Mouse (Mus musculus) brain, adult 10 weeks (tissue): ENCODE results near the gene Olfr873. TPM values are rescaled to one million over a fixed set of nuclear protein-coding genes. Genes with fewer than 3 reads are reported as not detected.

Experiments
- polyA plus RNA-seq: library from polyadenylated mRNA; stranded (reverse); fragments of 350-450 nt; fragmentation: Illumina TruSeq; extraction: RNeasy Lipid Tissue Mini Kit (QIAGEN cat#74804); gene quantifications from one replicate; pipeline ENCODE4 v1.2.3, GENCODE M21; 2015; ENCODE audit warnings: low read depth, low replicate concordance

The Olfr873 gene
- polyA plus RNA-seq: not detected

GRCm38 (mm10) chr9:20298232-20298631 is at the start of gene Olfr873:
TSS of gene Olfr873 (plus strand) at chr9:20298532.

DNA sequence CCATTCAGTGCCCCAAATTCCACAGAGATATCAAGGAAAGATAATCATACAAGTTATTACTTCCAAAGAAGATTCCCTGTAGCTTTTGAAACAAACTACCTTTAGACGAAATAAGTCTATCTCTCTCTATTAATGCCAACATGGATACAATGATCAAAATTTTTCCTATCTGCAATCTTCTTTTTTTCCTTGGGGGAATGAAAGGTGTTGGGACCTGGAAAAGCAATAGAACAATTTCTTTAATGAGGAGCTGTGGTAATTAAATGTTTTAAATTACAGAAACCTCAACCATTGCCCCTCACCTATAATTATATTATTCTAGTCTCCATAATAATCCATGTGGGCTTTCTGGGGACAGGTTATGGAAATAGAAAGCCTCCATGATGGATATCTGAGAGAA is 16.3 kb upstream of the Olfr873 start, which contains the start of gene Olfr39:
Gene Olfr39, plus strand, starts transcription at position 301 of the 400 bp plus-strand sequence.

DNA sequence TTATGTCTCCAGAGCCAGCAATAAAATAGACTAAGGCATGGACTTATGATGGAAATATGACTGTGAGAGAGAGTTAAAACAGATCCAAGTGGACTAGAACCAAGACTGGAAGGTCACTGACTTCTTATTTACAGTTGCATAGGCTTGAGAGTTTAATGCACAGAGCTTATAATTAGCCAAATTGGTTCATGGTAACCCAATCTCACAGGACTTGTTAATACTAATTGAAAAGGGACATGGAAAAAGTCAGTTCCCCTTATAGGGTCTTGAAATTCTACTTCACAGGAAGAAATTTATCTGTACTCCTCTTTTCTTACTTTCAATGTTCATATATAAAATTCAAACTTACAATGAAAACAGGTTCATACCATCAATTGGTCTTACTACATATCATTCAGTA is 37.7 kb downstream of the Olfr873 start, which contains the start of gene Olfr18:
Gene Olfr18, minus strand, starts transcription at position 101 of the 400 bp plus-strand sequence.

Other genes starting within 250 kb of the Olfr873 start
- gene Olfr867, start 241.0 kb upstream of the Olfr873 start, polyA plus RNA-seq: not detected
- not detected for gene Olfr868, start 199.9 kb upstream of the Olfr873 start, polyA plus RNA-seq
- gene Olfr869, start 169.5 kb upstream of the Olfr873 start, polyA plus RNA-seq: not detected
- gene Olfr870, start 124.5 kb upstream of the Olfr873 start, polyA plus RNA-seq: not detected
- not detected for gene Olfr871, start 86.3 kb upstream of the Olfr873 start, polyA plus RNA-seq
- not detected for gene Olfr872, start 61.4 kb upstream of the Olfr873 start, polyA plus RNA-seq
- not detected for gene Olfr39, start 16.2 kb upstream of the Olfr873 start, polyA plus RNA-seq
- not detected for gene Olfr18, start 37.6 kb downstream of the Olfr873 start, polyA plus RNA-seq
- 19.7 TPM for gene Zfp560, start 86.6 kb downstream of the Olfr873 start, polyA plus RNA-seq
- 9.5 TPM for gene Zfp26, start 161.6 kb downstream of the Olfr873 start, polyA plus RNA-seq
- 30.3 TPM for gene Zfp426, start 194.2 kb downstream of the Olfr873 start, polyA plus RNA-seq
- 22.8 TPM for gene Zfp266, start 222.9 kb downstream of the Olfr873 start, polyA plus RNA-seq